Mouse (Mus musculus): ENCODE results near the gene Arx. TPM values are rescaled to one million over a fixed set of nuclear protein-coding genes. Genes with fewer than 3 reads are reported as not detected.

Arx gene
- polyA plus RNA-seq, 1 experiment from 2014 or later: 0.07 TPM

DNA sequence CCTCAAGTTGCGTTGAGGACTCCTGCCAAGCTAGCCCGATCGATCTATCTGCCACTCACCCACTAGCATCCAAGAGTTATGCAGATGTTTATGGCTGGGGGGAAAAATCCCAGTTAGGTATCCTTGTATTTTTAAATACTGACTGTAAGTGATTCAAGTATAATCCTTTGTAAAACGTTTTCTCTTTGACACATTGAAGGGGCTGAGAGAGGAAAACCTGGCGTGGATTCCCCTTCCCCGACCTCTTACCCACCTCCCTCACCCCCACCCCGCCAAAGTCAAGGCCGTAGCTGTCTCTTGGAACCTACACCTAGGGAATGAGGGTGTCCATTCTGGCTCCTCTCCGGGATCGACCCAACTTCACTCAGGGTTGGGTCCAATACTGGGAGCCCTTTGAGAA, 1.2 kb upstream of the Arx start:
- DNase-seq (ENCODE audit: low spot score) (no peak), ATAC-seq (replicated peaks; ENCODE audit: low FRiP score, low read depth) (no peak)
- no peak overlapping the region for H3K9ac ChIP-seq (ENCODE audit: low read depth, low read length)
- no peaks in the 10 kb centered on the region for H3K36me3 ChIP-seq (ENCODE audit: insufficient read depth, low read length)
- no peaks in the 10 kb centered on the region for H3K4me1 ChIP-seq (replicated peaks; ENCODE audit: insufficient read depth, low read length)
- H3K9me3 ChIP-seq (replicated peaks; ENCODE audit: low read length): no peaks in the 10 kb centered on the region
- H3K27me3 ChIP-seq (ENCODE audit: insufficient read depth, low read length): peaks cover 33% of the 10 kb centered on the region
- 31% methylated on average over 10 of the region's 10 CpGs for WGBS
- no peak overlapping the region for H3K27ac ChIP-seq
- no peak for TF ChIP-seq CTCF (IDR thresholded peaks at IDR 0.05; ENCODE audit: low read depth)
- H3K4me2 ChIP-seq (ENCODE audit: low read length): no peak overlapping the region
- no peak overlapping the region for H3K4me3 ChIP-seq (replicated peaks; ENCODE audit: low read depth, low read length)

DNA sequence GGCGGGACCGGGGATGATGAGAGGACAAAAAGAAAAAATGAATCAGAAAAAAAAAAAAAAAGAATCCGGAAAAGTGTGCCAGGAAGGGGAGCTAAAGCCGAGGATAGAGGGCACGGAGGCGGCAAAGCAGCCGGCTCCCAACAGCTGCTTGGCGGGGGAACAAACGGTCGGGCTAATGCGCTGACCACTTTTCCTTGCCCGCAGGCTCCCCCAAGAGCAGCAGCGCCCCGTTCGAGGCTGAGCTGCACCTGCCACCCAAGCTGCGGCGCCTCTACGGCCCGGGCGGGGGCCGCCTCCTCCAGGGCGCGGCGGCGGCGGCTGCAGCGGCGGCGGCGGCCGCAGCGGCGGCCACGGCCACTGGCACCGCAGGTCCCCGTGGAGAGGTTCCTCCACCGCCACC, 2.1 kb downstream of the Arx start:
- H3K4me1 ChIP-seq (replicated peaks; ENCODE audit: insufficient read depth, low read length): no peaks in the 10 kb centered on the region
- TF ChIP-seq CTCF (IDR thresholded peaks at IDR 0.05; ENCODE audit: low read depth): no peak
- no peak overlapping the region for H3K27ac ChIP-seq
- no peak overlapping the region for H3K9ac ChIP-seq (ENCODE audit: low read depth, low read length)
- H3K4me2 ChIP-seq (ENCODE audit: low read length): peak overlapping the region; percentile 57
- peaks cover 48% of the 10 kb centered on the region for H3K27me3 ChIP-seq (ENCODE audit: insufficient read depth, low read length)
- no peaks in the 10 kb centered on the region for H3K9me3 ChIP-seq (replicated peaks; ENCODE audit: low read length)
- DNase-seq (ENCODE audit: low spot score) (no peak), ATAC-seq (replicated peaks; ENCODE audit: low FRiP score, low read depth) (no peak)
- no peaks in the 10 kb centered on the region for H3K36me3 ChIP-seq (ENCODE audit: insufficient read depth, low read length)
- 29% methylated on average over 25 of the region's 37 CpGs for WGBS
- peak overlapping the region; percentile 31 for H3K4me3 ChIP-seq (replicated peaks; ENCODE audit: low read depth, low read length)

DNA sequence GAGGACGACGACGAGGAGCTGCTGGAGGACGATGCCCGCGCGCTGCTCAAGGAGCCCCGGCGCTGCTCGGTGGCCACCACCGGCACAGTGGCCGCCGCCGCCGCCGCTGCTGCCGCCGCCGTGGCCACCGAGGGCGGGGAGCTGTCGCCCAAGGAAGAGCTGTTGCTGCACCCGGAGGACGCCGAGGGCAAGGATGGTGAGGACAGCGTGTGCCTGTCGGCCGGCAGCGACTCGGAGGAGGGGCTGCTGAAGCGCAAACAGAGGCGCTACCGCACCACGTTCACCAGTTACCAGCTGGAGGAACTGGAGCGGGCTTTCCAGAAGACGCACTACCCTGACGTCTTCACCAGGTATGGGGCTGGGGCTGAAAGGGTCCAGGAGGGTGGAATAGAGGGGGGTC, 2.8 kb downstream of the Arx start:
- Histone ChIP-seq H3K36me3 (ENCODE audit: insufficient read depth, low read length) (no peaks in the 10 kb centered on the region), H3K4me1 (replicated peaks; ENCODE audit: insufficient read depth, low read length) (no peaks in the 10 kb centered on the region), H3K4me2 (ENCODE audit: low read length) (peak overlapping the region; percentile 57), H3K4me3 (replicated peaks; ENCODE audit: low read depth, low read length) (peak overlapping the region; percentile 31), H3K27ac (no peak overlapping the region), H3K9me3 (replicated peaks; ENCODE audit: low read length) (no peaks in the 10 kb centered on the region), H3K9ac (ENCODE audit: low read depth, low read length) (no peak overlapping the region), H3K27me3 (ENCODE audit: insufficient read depth, low read length) (peaks cover 56% of the 10 kb centered on the region)
- 17% methylated on average over 37 of the region's 37 CpGs for WGBS
- TF ChIP-seq CTCF (IDR thresholded peaks at IDR 0.05; ENCODE audit: low read depth): no peak
- no peak for DNase-seq (ENCODE audit: low spot score)
- no peak for ATAC-seq (replicated peaks; ENCODE audit: low FRiP score, low read depth)

DNA sequence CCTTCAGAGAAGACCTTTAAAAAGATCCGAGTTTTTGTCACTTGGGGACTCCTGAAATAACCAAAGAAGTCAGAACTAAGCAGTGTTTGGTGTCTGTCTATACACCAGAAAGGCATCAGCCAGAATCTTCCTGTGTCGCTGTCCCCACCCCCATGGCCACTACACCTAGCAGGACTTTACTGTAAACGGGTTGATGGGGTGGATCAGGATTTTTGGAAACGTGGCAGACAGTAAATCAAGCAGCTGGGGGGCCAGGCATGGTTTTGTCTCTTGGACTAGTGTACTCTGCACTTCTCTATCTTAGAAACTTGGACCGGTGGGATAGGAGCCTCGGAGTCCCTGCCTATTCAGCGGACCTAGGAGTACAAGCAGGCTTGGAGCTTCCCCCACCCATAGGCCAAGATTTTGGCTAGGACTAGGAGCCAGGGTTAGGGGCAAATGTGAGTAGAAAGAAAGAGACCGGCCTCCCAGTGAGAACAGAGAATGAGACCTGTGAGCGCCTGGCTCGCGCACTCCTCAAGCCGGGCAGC, 3.7 kb downstream of the Arx start:
- H3K9me3 ChIP-seq (replicated peaks; ENCODE audit: low read length): no peaks in the 10 kb centered on the region
- H3K27me3 ChIP-seq (ENCODE audit: insufficient read depth, low read length): peaks cover 61% of the 10 kb centered on the region
- no peak overlapping the region for H3K4me3 ChIP-seq (replicated peaks; ENCODE audit: low read depth, low read length)
- H3K4me1 ChIP-seq (replicated peaks; ENCODE audit: insufficient read depth, low read length): no peaks in the 10 kb centered on the region
- ATAC-seq (replicated peaks; ENCODE audit: low FRiP score, low read depth): no peak
- 24% methylated on average over 12 of the region's 12 CpGs for WGBS
- no peak for TF ChIP-seq CTCF (IDR thresholded peaks at IDR 0.05; ENCODE audit: low read depth)
- H3K36me3 ChIP-seq (ENCODE audit: insufficient read depth, low read length): no peaks in the 10 kb centered on the region
- H3K4me2 ChIP-seq (ENCODE audit: low read length): no peak overlapping the region
- no peak overlapping the region for H3K27ac ChIP-seq
- H3K9ac ChIP-seq (ENCODE audit: low read depth, low read length): no peak overlapping the region
- no peak for DNase-seq (ENCODE audit: low spot score)

DNA sequence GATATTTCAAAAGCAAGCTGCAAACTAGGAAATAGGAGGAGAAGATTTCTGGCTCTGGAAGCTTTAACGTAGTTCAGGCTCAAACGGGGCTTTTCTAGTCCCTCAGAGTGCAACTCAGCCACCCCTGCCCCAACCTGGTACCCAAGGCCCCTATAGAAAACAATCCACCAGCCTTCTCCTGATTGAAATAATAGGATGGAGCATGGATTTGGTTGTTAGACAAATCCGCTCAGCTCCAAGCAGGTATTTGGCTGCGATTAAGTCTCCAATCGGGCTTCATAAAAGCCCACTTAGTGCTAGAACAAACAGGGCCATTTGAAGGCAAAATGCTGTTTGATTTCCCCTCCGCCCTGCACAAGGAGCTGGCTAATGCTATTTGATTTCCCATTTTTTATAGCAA, 5.8 kb downstream of the Arx start:
- Histone ChIP-seq H3K27ac (no peak overlapping the region), H3K4me2 (ENCODE audit: low read length) (no peak overlapping the region), H3K9me3 (replicated peaks; ENCODE audit: low read length) (no peaks in the 10 kb centered on the region), H3K4me3 (replicated peaks; ENCODE audit: low read depth, low read length) (no peak overlapping the region), H3K36me3 (ENCODE audit: insufficient read depth, low read length) (no peaks in the 10 kb centered on the region), H3K27me3 (ENCODE audit: insufficient read depth, low read length) (peaks cover 51% of the 10 kb centered on the region), H3K4me1 (replicated peaks; ENCODE audit: insufficient read depth, low read length) (no peaks in the 10 kb centered on the region), H3K9ac (ENCODE audit: low read depth, low read length) (no peak overlapping the region)
- WGBS: 27% methylated on average over 6 of the region's 6 CpGs
- ATAC-seq (replicated peaks; ENCODE audit: low FRiP score, low read depth): no peak
- no peak for TF ChIP-seq CTCF (IDR thresholded peaks at IDR 0.05; ENCODE audit: low read depth)
- DNase-seq (ENCODE audit: low spot score): no peak

- no peak for DNase-seq (ENCODE audit: low spot score)
- Histone ChIP-seq H3K36me3 (ENCODE audit: insufficient read depth, low read length) (no peaks in the 10 kb centered on the region), H3K4me1 (replicated peaks; ENCODE audit: insufficient read depth, low read length) (no peaks in the 10 kb centered on the region), H3K9me3 (replicated peaks; ENCODE audit: low read length) (no peaks in the 10 kb centered on the region), H3K27me3 (ENCODE audit: insufficient read depth, low read length) (peaks cover 58% of the 10 kb centered on the region), H3K9ac (ENCODE audit: low read depth, low read length) (no peak overlapping the region), H3K4me2 (ENCODE audit: low read length) (no peak overlapping the region), H3K4me3 (replicated peaks; ENCODE audit: low read depth, low read length) (no peak overlapping the region), H3K27ac (no peak overlapping the region)
- 15% methylated on average over 25 of the region's 25 CpGs for whole genome bisulfite sequencing
- no peak for ATAC-seq (replicated peaks; ENCODE audit: low FRiP score, low read depth)
- no peak for TF ChIP-seq CTCF (IDR thresholded peaks at IDR 0.05; ENCODE audit: low read depth)
Observed at GRCm38 (mm10) chrX:93294736-93295490, 8.7 kb downstream of the Arx start.

Measured in kidney, postnatal 0 days (tissue).